Mouse (Mus musculus): ENCODE measurements around the gene Rad54l2. TPM values are rescaled to one million over a fixed set of nuclear protein-coding genes. Genes with fewer than 3 reads are reported as not detected.

The Rad54l2 gene
- polyA plus RNA-seq, 1 experiment from 2014 or later, result 5.2 TPM

DNA sequence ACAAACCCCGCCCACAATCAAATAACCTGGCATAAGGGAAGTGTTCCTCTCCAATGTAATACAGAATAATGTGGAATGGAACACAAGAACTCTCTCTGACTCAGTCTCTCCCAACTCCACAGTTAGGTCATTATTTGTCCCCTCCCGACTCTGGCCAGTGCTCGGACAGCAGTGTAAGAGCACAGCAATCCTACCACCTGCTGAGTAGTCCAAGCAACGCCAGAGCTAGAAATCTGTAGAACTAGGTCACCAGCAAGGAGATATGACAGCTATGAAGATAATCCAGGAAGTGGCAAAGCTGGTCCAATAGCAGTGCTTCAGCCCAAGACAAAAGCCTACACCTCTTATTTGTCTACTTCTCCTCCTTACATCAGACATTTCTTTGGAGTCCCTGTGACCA, 112.4 kb downstream of the Rad54l2 start:
- Histone ChIP-seq H3K36me3 (ENCODE audit: control insufficient read depth, insufficient read depth, low read length) (peaks cover 3% of the 10 kb centered on the region), H3K9ac (ENCODE audit: low read depth, low read length) (no peak overlapping the region)

DNA sequence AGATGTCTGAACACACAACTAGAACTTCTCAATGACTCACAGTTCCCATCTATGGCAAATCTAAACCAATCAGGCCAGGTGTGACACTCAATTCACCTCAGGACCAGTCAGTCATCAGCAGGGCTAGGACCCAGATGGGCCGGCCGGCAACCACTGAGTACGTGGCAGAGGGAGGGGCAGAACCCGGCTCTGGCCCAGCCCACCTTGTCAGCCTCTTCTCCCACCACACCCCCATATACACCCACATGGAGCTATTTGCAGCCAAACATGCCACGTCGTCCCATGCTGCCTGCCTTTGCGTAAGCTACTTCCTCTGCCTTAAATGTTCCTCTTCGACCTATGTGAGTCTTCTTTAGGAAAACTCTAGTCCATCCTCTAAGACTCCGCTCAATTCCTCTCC, 113.0 kb downstream of the Rad54l2 start:
- H3K4me2 ChIP-seq (ENCODE audit: low read length), result no peak overlapping the region
- no peak overlapping the region for H3K9ac ChIP-seq (ENCODE audit: low read depth, low read length)
- no peaks in the 10 kb centered on the region for H3K27me3 ChIP-seq (ENCODE audit: control insufficient read depth, insufficient read depth, low read depth, low read length)
- H3K9me3 ChIP-seq (replicated peaks; ENCODE audit: control insufficient read depth, low read length, poor library complexity, severe bottlenecking), result no peaks in the 10 kb centered on the region
- no peak overlapping the region for H3K27ac ChIP-seq (ENCODE audit: low read length)
- H3K4me1 ChIP-seq (ENCODE audit: control insufficient read depth, insufficient read depth, low read length), result no peaks in the 10 kb centered on the region
- no peak for ATAC-seq
- H3K36me3 ChIP-seq (ENCODE audit: control insufficient read depth, insufficient read depth, low read length), result peaks cover 3% of the 10 kb centered on the region
- WGBS, result 83% methylated on average over 9 of the region's 9 CpGs
- no peak overlapping the region for H3K4me3 ChIP-seq (ENCODE audit: low read depth, low read length)

More for the DNA sequence above, 112.4 kb downstream of the Rad54l2 start:
- H3K4me2 ChIP-seq (ENCODE audit: low read length), result no peak overlapping the region
- WGBS, result 72% methylated on average over 4 of the region's 4 CpGs
- no peaks in the 10 kb centered on the region for H3K9me3 ChIP-seq (replicated peaks; ENCODE audit: control insufficient read depth, low read length, poor library complexity, severe bottlenecking)
- ATAC-seq, result no peak
- H3K4me3 ChIP-seq (ENCODE audit: low read depth, low read length), result no peak overlapping the region
- no peaks in the 10 kb centered on the region for H3K27me3 ChIP-seq (ENCODE audit: control insufficient read depth, insufficient read depth, low read depth, low read length)
- no peak overlapping the region for H3K27ac ChIP-seq (ENCODE audit: low read length)
- H3K4me1 ChIP-seq (ENCODE audit: control insufficient read depth, insufficient read depth, low read length), result no peaks in the 10 kb centered on the region

DNA sequence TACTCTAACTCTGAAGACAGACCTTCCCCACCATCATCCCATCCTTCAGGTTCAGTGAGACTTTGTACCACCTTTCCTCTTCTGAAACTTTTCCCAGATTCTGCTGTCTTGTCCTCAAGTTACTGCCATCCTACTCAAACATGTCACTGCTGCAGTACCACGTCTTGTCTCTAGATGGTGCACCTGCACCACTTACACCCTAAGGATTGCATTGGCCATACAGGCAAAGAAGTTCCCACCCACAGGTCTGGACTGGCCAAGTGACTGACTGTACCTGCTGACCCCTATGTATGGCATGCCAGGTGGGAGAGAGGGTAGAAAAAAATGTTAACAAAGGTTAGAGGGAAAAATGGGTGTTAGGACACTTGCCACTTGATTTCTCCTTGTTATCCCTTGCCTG, 113.5 kb downstream of the Rad54l2 start:
- Histone ChIP-seq H3K9me3 (replicated peaks; ENCODE audit: control insufficient read depth, low read length, poor library complexity, severe bottlenecking) (no peaks in the 10 kb centered on the region), H3K27me3 (ENCODE audit: control insufficient read depth, insufficient read depth, low read depth, low read length) (no peaks in the 10 kb centered on the region), H3K36me3 (ENCODE audit: control insufficient read depth, insufficient read depth, low read length) (peaks cover 3% of the 10 kb centered on the region), H3K9ac (ENCODE audit: low read depth, low read length) (no peak overlapping the region), H3K4me2 (ENCODE audit: low read length) (no peak overlapping the region), H3K4me1 (ENCODE audit: control insufficient read depth, insufficient read depth, low read length) (no peaks in the 10 kb centered on the region), H3K27ac (ENCODE audit: low read length) (no peak overlapping the region), H3K4me3 (ENCODE audit: low read depth, low read length) (no peak overlapping the region)
- ATAC-seq, result peak; percentile 59; the same call in 1 of the 2 replicates
- 0% methylated on average over 1 of the region's 1 CpGs for WGBS

DNA sequence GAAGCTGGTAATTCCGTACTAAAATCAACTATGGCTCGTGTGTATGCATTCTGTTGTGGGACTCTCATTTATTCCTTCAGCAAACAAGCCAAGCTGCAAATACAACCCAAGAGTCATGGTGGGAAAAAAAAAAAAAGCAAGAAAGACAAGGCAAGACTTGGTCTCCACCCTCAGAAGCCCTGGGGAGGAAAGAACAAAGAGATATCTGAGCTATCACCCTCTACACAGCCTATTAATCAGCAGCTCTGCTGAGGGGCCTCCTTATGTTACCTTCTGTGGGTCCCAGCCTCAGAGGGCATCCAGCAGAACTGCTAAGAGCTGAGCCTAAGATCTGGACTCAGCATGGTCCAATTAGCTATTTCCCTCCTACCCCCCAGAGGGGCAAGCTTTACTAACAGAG, 115.1 kb downstream of the Rad54l2 start:
- 85% methylated on average over 2 of the region's 2 CpGs for WGBS
- no peaks in the 10 kb centered on the region for H3K9me3 ChIP-seq (replicated peaks; ENCODE audit: control insufficient read depth, low read length, poor library complexity, severe bottlenecking)
- H3K27me3 ChIP-seq (ENCODE audit: control insufficient read depth, insufficient read depth, low read depth, low read length), result no peaks in the 10 kb centered on the region
- H3K4me3 ChIP-seq (ENCODE audit: low read depth, low read length), result no peak overlapping the region
- no peak overlapping the region for H3K9ac ChIP-seq (ENCODE audit: low read depth, low read length)
- no peaks in the 10 kb centered on the region for H3K4me1 ChIP-seq (ENCODE audit: control insufficient read depth, insufficient read depth, low read length)
- no peak overlapping the region for H3K27ac ChIP-seq (ENCODE audit: low read length)
- no peak for ATAC-seq
- H3K36me3 ChIP-seq (ENCODE audit: control insufficient read depth, insufficient read depth, low read length), result peaks cover 2% of the 10 kb centered on the region
- no peak overlapping the region for H3K4me2 ChIP-seq (ENCODE audit: low read length)

DNA sequence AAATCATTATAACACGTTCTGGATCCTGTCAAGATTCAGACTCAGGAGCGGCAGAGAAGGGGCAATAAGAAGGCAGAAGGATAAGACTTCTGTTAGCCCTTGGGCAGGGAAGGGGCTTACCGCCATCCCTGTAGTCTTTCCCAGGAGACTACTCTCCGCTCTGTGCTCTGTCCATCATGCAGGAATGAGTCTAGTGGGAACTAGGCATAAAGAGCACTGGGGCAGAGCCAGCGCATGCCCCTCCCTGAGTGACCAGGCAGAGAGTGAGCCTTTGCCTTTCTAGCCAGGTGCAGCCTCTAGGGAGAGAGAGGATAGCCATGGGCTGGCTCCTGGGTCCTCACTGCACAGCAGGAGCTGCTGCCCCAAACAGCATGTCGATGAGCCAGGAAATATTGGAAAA, 124.1 kb downstream of the Rad54l2 start:
- Histone ChIP-seq H3K27ac (ENCODE audit: low read length) (peak overlapping the region; percentile 92), H3K36me3 (ENCODE audit: control insufficient read depth, insufficient read depth, low read length) (peaks cover 5% of the 10 kb centered on the region), H3K9ac (ENCODE audit: low read depth, low read length) (peak overlapping the region; percentile 2; the same call in 1 of the 2 replicates), H3K4me2 (ENCODE audit: low read length) (no peak overlapping the region; the same call in 1 of the 2 replicates), H3K4me1 (ENCODE audit: control insufficient read depth, insufficient read depth, low read length) (peaks cover 25% of the 10 kb centered on the region), H3K9me3 (replicated peaks; ENCODE audit: control insufficient read depth, low read length, poor library complexity, severe bottlenecking) (no peaks in the 10 kb centered on the region), H3K27me3 (ENCODE audit: control insufficient read depth, insufficient read depth, low read depth, low read length) (no peaks in the 10 kb centered on the region), H3K4me3 (ENCODE audit: low read depth, low read length) (no peak overlapping the region)
- ATAC-seq, result peak; percentile 36
- WGBS, result 49% methylated on average over 6 of the region's 6 CpGs

DNA sequence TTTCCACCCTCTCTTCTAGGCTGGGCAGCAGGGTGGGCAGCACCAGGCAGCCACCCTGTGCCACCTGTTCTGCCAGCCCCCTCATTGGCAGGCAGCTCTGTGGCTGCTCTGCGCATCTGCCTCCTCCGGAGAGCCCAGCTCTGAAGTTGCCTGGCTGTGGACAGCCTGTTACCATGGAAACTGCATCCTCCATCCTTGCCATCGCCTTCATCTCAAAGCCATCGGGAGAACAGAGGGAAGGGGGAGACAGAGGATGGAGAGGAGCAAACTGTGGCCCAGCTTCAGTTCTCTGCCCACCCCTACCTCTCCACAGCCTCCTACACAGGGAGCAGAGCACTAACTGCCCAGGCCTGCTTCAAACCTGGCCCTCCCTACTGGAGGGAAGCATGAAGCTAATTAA, 124.6 kb downstream of the Rad54l2 start:
- Histone ChIP-seq H3K9ac (ENCODE audit: low read depth, low read length) (peak overlapping the region; percentile 2; the same call in 1 of the 2 replicates), H3K4me3 (ENCODE audit: low read depth, low read length) (no peak overlapping the region), H3K4me1 (ENCODE audit: control insufficient read depth, insufficient read depth, low read length) (peaks cover 25% of the 10 kb centered on the region), H3K27ac (ENCODE audit: low read length) (peak overlapping the region; percentile 92), H3K36me3 (ENCODE audit: control insufficient read depth, insufficient read depth, low read length) (peaks cover 7% of the 10 kb centered on the region), H3K9me3 (replicated peaks; ENCODE audit: control insufficient read depth, low read length, poor library complexity, severe bottlenecking) (no peaks in the 10 kb centered on the region), H3K4me2 (ENCODE audit: low read length) (peak overlapping the region; percentile 23), H3K27me3 (ENCODE audit: control insufficient read depth, insufficient read depth, low read depth, low read length) (no peaks in the 10 kb centered on the region)
- peak; percentile 93 for ATAC-seq
- WGBS, result 7% methylated on average over 4 of the region's 4 CpGs

DNA sequence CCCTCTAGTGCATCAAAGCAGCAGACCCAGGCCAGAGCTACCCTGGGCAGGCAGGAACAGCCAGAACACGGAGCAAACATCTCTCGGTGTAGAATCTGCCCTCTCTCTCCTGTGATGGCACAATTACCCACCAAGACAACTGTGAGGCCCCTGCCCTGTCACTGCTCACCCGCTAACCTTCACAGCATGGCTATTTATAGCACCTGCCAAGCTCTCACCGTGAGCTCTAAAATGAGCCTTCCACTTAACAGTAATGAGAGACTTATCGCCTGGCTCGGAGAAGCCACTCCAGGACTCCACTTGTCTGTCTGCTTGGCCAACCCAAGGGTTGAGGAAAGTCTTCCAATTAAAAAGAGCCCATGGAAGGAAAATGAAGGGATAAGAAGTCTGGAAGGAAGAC, 125.8 kb downstream of the Rad54l2 start:
- 68% methylated on average over 6 of the region's 6 CpGs for WGBS
- Histone ChIP-seq H3K9ac (ENCODE audit: low read depth, low read length) (no peak overlapping the region), H3K36me3 (ENCODE audit: control insufficient read depth, insufficient read depth, low read length) (peaks cover 11% of the 10 kb centered on the region), H3K27ac (ENCODE audit: low read length) (peak overlapping the region; percentile 92), H3K4me3 (ENCODE audit: low read depth, low read length) (no peak overlapping the region), H3K27me3 (ENCODE audit: control insufficient read depth, insufficient read depth, low read depth, low read length) (no peaks in the 10 kb centered on the region), H3K4me2 (ENCODE audit: low read length) (no peak overlapping the region), H3K9me3 (replicated peaks; ENCODE audit: control insufficient read depth, low read length, poor library complexity, severe bottlenecking) (no peaks in the 10 kb centered on the region), H3K4me1 (ENCODE audit: control insufficient read depth, insufficient read depth, low read length) (peaks cover 25% of the 10 kb centered on the region)
- no peak for ATAC-seq

DNA sequence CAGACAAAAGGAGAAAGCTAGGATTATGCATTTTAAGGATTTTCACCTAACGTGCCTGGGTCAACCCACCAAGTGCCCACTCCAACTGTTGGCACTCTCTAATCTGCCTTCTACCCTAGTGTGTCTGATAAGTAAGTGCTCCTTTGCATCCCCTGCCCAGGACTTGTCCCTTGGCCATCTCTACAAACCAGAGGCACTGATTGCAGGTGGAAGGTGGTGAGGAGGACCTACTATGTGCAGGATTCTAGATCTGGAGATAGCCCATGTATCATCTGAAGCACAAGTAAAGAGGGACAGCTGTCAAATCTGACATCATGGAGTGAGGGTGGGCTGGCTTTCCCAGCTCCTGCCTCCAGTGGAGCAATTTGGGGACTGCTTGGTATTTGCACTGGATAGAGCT, 129.1 kb downstream of the Rad54l2 start:
- Histone ChIP-seq H3K27me3 (ENCODE audit: control insufficient read depth, insufficient read depth, low read depth, low read length) (no peaks in the 10 kb centered on the region), H3K4me2 (ENCODE audit: low read length) (no peak overlapping the region), H3K27ac (ENCODE audit: low read length) (no peak overlapping the region), H3K4me1 (ENCODE audit: control insufficient read depth, insufficient read depth, low read length) (peaks cover 35% of the 10 kb centered on the region), H3K9ac (ENCODE audit: low read depth, low read length) (no peak overlapping the region), H3K4me3 (ENCODE audit: low read depth, low read length) (no peak overlapping the region), H3K9me3 (replicated peaks; ENCODE audit: control insufficient read depth, low read length, poor library complexity, severe bottlenecking) (no peaks in the 10 kb centered on the region), H3K36me3 (ENCODE audit: control insufficient read depth, insufficient read depth, low read length) (peaks cover 9% of the 10 kb centered on the region)
- WGBS, result 44% methylated on average over 1 of the region's 1 CpGs
- ATAC-seq, result no peak

DNA sequence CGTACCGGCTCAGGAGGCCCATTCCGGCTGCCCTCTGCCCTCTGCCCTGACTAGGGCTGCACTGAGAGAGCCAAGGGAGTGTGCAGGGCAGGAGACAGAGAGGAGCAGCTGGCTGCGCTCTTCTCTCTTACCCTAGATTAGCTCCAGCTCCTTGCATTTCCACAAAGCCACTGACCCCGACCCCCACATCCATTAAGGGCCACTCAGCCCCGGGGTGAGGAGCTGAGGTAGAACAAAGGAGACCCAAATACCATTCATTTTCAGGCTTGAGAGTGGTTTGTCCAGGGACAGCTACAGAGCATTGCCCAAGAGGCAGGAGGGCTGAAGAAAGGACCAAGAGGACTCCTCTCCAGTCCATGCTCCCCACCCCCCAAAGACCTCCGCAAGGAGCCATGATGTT, 129.6 kb downstream of the Rad54l2 start:
- Histone ChIP-seq H3K4me3 (ENCODE audit: low read depth, low read length) (no peak overlapping the region), H3K4me1 (ENCODE audit: control insufficient read depth, insufficient read depth, low read length) (peaks cover 31% of the 10 kb centered on the region), H3K27ac (ENCODE audit: low read length) (no peak overlapping the region), H3K9me3 (replicated peaks; ENCODE audit: control insufficient read depth, low read length, poor library complexity, severe bottlenecking) (no peaks in the 10 kb centered on the region), H3K9ac (ENCODE audit: low read depth, low read length) (no peak overlapping the region), H3K36me3 (ENCODE audit: control insufficient read depth, insufficient read depth, low read length) (peaks cover 9% of the 10 kb centered on the region), H3K4me2 (ENCODE audit: low read length) (no peak overlapping the region), H3K27me3 (ENCODE audit: control insufficient read depth, insufficient read depth, low read depth, low read length) (no peaks in the 10 kb centered on the region)
- no peak for ATAC-seq
- 30% methylated on average over 7 of the region's 7 CpGs for WGBS
